Mouse (Mus musculus) mammary gland, adult 2 months (tissue): Measurements from ENCODE around the gene Uts2r. TPM values are rescaled to one million over a fixed set of nuclear protein-coding genes. Genes with fewer than 3 reads are reported as not detected.

Source experiments
- polyA plus RNA-seq: library from polyadenylated mRNA; depleted of rRNA; stranded (reverse); fragments of >200 nt; gene quantifications from 2 replicates; pipeline ENCODE4 v1.2.3, GENCODE M21; 2012; ENCODE audit warnings: low replicate concordance; rRNA removed

Uts2r gene
- 0.17 and 0.86 TPM in 2 replicates for polyA plus RNA-seq

DNA sequence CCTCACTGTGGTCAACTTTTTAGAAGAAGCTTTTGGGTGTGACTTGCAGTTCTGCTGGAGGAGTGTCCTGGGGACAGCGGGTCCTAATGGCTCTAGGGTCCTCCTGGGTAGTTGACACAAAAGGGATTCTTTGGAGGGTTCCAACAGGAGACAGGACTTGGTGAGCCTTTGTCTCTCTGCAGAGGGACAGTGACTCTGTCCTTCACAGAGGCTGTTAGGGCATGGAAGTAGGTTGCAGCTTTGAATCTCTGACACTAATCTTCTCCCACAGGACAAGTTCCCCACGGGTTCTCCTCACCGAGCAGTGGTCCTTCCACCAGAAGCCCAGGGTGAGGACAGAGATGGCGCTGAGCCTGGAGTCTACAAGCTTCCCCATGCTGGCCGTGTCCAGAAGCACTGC is at the start of gene Uts2r:
TSS of gene Uts2r (plus strand) at position 301 of the 400 bp plus-strand sequence.

DNA sequence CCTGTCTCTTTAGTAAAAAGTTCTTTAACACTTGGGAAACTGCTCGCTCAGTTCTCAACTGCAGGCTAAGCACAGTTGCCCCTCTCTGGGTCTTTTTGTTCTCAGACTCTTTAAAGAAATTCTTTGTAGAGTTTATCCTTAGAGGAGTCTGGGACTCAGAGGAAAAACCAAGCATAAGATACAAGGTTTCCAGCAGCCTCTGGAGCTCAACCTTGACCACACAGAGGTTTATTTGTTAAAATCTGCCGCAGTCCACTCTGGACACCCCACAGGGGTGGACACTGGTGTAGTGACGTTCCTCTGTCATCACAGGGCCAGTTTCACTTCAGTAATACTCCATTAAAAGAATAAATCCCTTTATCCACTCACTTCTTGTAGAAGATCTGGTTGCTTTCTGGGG is 41.5 kb upstream of the Uts2r start, which contains the start of gene Tex19.2:
TSS of gene Tex19.2 (minus strand) at position 101 of the 400 bp plus-strand sequence.

DNA sequence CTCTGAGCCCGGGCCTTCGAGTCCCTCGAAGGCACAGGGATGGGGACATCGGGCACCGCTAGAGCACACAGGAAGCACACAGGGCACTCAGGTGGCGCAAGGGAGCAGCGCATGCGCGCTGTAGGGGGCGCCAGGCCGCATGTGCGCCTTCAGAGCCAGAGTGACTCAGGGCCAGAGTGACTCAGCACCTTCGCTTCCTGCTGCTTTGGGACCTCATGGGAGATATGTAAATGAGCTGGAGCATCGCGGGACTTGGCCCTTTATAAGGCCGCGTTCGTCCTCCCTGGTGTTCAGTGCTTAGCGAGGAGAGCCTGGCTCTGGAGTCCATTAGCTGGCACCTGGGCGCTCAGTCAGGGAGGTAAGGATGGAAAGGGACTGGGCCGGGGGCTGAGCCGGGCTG is 14.2 kb upstream of the Uts2r start, which contains the start of gene Tex19.1:
TSS of gene Tex19.1 (plus strand) at position 279 of the 400 bp plus-strand sequence.

DNA sequence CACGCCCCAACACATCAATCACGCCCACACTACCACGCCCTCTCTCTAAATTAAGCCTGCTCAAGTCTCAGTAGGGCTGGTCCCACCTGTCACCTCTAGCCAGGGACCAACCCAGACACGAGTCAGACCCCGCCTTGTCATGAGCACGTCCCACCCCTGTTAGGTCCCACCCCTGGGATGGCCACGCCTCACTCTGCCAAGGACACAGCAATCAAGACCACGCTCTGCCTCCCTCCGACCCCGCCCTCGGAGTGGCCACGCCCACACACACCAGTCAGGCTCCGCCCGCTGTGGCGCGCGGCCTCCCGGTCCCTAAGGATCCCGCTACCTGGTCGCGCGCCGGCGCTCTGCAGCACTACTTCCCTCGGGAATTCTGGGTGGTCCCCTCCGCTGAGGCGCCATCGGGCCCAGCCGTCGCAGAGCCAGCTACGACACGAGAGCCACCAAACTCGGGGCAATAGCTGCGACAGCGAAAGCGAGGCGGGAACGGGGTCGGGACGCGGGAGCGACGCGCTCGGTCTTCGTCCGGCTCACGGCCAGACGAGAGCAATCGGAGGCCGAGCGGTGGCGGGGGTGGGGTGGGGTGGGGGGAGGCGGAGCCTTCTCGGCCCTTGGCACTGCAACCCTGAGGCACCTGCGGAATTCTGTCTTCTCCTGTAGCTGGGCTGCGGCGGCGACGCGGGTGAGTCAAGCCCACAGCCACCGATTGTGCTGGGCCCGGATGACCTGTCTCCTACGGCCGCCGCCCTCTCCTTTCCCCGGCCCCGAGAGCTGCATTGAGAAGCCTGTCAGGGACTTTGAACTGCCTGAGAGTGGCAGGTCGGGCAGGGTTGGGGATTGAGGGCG is 44.3 kb downstream of the Uts2r start, which contains the start of the genes Hexdc and Ogfod3:
TSS of gene Hexdc (plus strand) at position 273 of the 846 bp plus-strand sequence.
TSS of gene Ogfod3 (minus strand) at position 551 of the 846 bp plus-strand sequence.

Other genes starting within 250 kb of the Uts2r start
- gene Ccdc57, start 227.4 kb upstream of the Uts2r start, polyA plus RNA-seq = 1.5 TPM in 2 replicates
- gene Slc16a3, start 211.8 kb upstream of the Uts2r start, polyA plus RNA-seq = 5.6 and 43.4 TPM in 2 replicates
- gene Csnk1d, start 168.9 kb upstream of the Uts2r start, polyA plus RNA-seq = 53.8 and 58.7 TPM in 2 replicates
- 22.6 and 35.5 TPM in 2 replicates for gene Cd7, start 120.9 kb upstream of the Uts2r start, polyA plus RNA-seq
- 0.20 and 1.0 TPM in 2 replicates for gene Sectm1b, start 96.7 kb upstream of the Uts2r start, polyA plus RNA-seq
- gene Sectm1a, start 79.1 kb upstream of the Uts2r start, polyA plus RNA-seq = 0.50 and 1.6 TPM in 2 replicates
- gene Tex19.2, start 41.6 kb upstream of the Uts2r start, polyA plus RNA-seq = not detected in 2 replicates
- gene Tex19.1, start 14.1 kb upstream of the Uts2r start, polyA plus RNA-seq = not detected in 2 replicates
- 15.2 and 16.8 TPM in 2 replicates for gene Hexdc, start 44.2 kb downstream of the Uts2r start, polyA plus RNA-seq
- gene Ogfod3, start 44.4 kb downstream of the Uts2r start, polyA plus RNA-seq = 12.0 and 12.4 TPM in 2 replicates
- 43.0 and 49.2 TPM in 2 replicates for gene Cybc1, start 69.1 kb downstream of the Uts2r start, polyA plus RNA-seq
- gene Narf, start 77.0 kb downstream of the Uts2r start, polyA plus RNA-seq = 22.2 and 52.7 TPM in 2 replicates
- gene Foxk2, start 99.7 kb downstream of the Uts2r start, polyA plus RNA-seq = 36.0 and 45.2 TPM in 2 replicates
- gene Wdr45b, start 194.2 kb downstream of the Uts2r start, polyA plus RNA-seq = 35.4 and 57.3 TPM in 2 replicates
- 7.6 and 9.8 TPM in 2 replicates for gene Rab40b, start 228.0 kb downstream of the Uts2r start, polyA plus RNA-seq